Mouse (Mus musculus): ENCODE results near the gene Susd1.

DNA sequence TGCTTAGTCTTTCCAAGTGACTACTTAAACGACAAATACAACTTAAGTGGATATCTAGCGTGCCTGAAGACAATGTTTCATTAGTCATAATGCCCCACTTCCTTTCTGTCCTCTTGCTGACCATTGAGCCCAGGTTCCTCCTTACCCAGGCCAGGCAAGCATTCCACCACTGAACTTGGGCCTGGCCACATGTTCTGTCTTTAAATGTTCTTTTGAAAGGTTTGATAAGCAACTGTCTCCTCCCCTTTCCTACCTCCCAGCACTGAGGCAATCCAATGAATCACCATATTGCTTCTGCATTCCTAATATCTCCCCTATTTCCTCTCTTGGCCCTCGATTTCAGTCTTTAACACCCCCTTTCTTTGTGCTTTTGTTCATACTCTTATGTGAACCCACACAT is 143.8 kb downstream of the Susd1 start:
- TF ChIP-seq POLR2A (IDR thresholded peaks at IDR 0.05; ENCODE audit: borderline replicate concordance, extremely low read depth, insufficient read depth, insufficient read length, poor library complexity, severe bottlenecking), result no peak
- no peak for TF ChIP-seq CTCF (IDR thresholded peaks at IDR 0.05; ENCODE audit: borderline replicate concordance, extremely low read depth, insufficient read depth, insufficient read length)
